Mouse (Mus musculus) embryonic facial prominence, embryonic 11.5 days (tissue): Measurements from ENCODE around the gene Ttc12. TPM values are rescaled to one million over a fixed set of nuclear protein-coding genes. Genes with fewer than 3 reads are reported as not detected.

Source experiments
- polyA plus RNA-seq: library from polyadenylated mRNA; unstranded; fragments of >200 nt; fragmentation: Nextera tagmentation; extraction: Ambion mirVana; gene quantifications from 2 replicates; pipeline ENCODE4 v1.2.1, GENCODE M21; 2014

Gene Ttc12
- polyA plus RNA-seq, 1 experiment from 2014 or later: 1.9 TPM

Other genes starting within 250 kb of the Ttc12 start
- gene Gm4894, start 235.7 kb downstream of the Ttc12 start, polyA plus RNA-seq: not detected in 2 replicates
- not detected in 2 replicates for gene Drd2, start 145.6 kb downstream of the Ttc12 start, polyA plus RNA-seq
- gene Ankk1, start 59.2 kb downstream of the Ttc12 start, polyA plus RNA-seq: not detected in 2 replicates